Mouse (Mus musculus) limb, embryonic 15.5 days (tissue): ENCODE results near the gene Morn4. TPM values are rescaled to one million over a fixed set of nuclear protein-coding genes. Genes with fewer than 3 reads are reported as not detected.
"Not testable (repeated sequence)": the region's sequence is repeated elsewhere in the genome, so short reads cannot be mapped to it uniquely, and the experiment has no call there.

ENCODE experiments used
- ATAC-seq: fragments of 200-750 bp; cut with Nextera tagmentation; 2 replicates; pipeline ENCODE4 v1.8.0; 2017; ENCODE audit warnings: low read depth, moderate TSS enrichment; ENCODE audit not compliant: insufficient number of reproducible peaks, low FRiP score, low TSS enrichment
- H3K27ac ChIP-seq: fragments of 300-500 bp; sonication (generic); 2 replicates; pipeline ENCODE4 v1.5.1; 2015; ENCODE audit warnings: moderate library complexity, mild to moderate bottlenecking, inconsistent platforms
- H3K27me3 ChIP-seq: fragments of 300-500 bp; sonication (generic); 2 replicates; pipeline ENCODE4 v1.6.1; 2015; ENCODE audit warnings: inconsistent platforms
- H3K36me3 ChIP-seq: fragments of 300-500 bp; sonication (generic); 2 replicates; pipeline ENCODE4 v1.6.1; 2015; ENCODE audit warnings: inconsistent platforms
- H3K4me1 ChIP-seq: fragments of 300-500 bp; sonication (generic); 2 replicates; pipeline ENCODE4 v1.6.1; 2015; ENCODE audit warnings: inconsistent platforms
- H3K4me2 ChIP-seq: fragments of 300-500 bp; sonication (generic); 2 replicates; pipeline ENCODE4 v1.6.1; 2015; ENCODE audit warnings: mild to moderate bottlenecking, inconsistent platforms
- H3K4me3 ChIP-seq: fragments of 300-500 bp; sonication (generic); 2 replicates; pipeline ENCODE4 v1.5.1; 2015; ENCODE audit warnings: mild to moderate bottlenecking, inconsistent platforms
- H3K9ac ChIP-seq: fragments of 300-500 bp; sonication (generic); 2 replicates; pipeline ENCODE4 v1.6.1; 2015; ENCODE audit warnings: inconsistent platforms
- H3K9me3 ChIP-seq: fragments of 300-500 bp; sonication (generic); 2 replicates; pipeline ENCODE4 v1.6.1; 2016; ENCODE audit warnings: inconsistent platforms
- WGBS: fragments of 180-500 bp; shearing (Covaris S2); methylation state at CpG from one replicate; pipeline ENCODE4 v1.1.7; 2015; 5-methylcytosine and 5-hydroxymethylcytosine counted together
- polyA plus RNA-seq: library from polyadenylated mRNA; unstranded; fragments of >200 nt; fragmentation: Nextera tagmentation; extraction: Ambion mirVana; gene quantifications from 2 replicates; pipeline ENCODE4 v1.2.1, GENCODE M21; 2015

Morn4 gene
- polyA plus RNA-seq, 1 experiment from 2014 or later: 17.9 TPM

GRCm38 (mm10) chr19:42120451-42120850, 34.3 kb upstream of the Morn4 start:
- Histone ChIP-seq H3K9ac (no peak overlapping the region), H3K36me3 (peaks cover 92% of the 10 kb centered on the region), H3K27me3 (no peaks in the 10 kb centered on the region), H3K4me3 (no peak overlapping the region), H3K9me3 (no peaks in the 10 kb centered on the region), H3K27ac (no peak overlapping the region), H3K4me2 (no peak overlapping the region), H3K4me1 (no peaks in the 10 kb centered on the region)
- ATAC-seq: no peak
- 85% methylated on average over 8 of the region's 8 CpGs for WGBS

GRCm38 (mm10) chr19:42118596-42118995, 32.4 kb upstream of the Morn4 start:
- no peak overlapping the region for H3K9ac ChIP-seq
- H3K4me2 ChIP-seq: no peak overlapping the region
- H3K27ac ChIP-seq: no peak overlapping the region
- H3K27me3 ChIP-seq: no peaks in the 10 kb centered on the region
- 89% methylated on average over 5 of the region's 5 CpGs for WGBS
- H3K4me3 ChIP-seq: no peak overlapping the region
- no peaks in the 10 kb centered on the region for H3K4me1 ChIP-seq
- no peaks in the 10 kb centered on the region for H3K9me3 ChIP-seq
- peaks cover 89% of the 10 kb centered on the region for H3K36me3 ChIP-seq
- no peak for ATAC-seq

GRCm38 (mm10) chr19:42118142-42118541, 32.0 kb upstream of the Morn4 start:
- Histone ChIP-seq H3K4me3 (no peak overlapping the region), H3K9ac (no peak overlapping the region), H3K27ac (no peak overlapping the region), H3K4me1 (no peaks in the 10 kb centered on the region), H3K9me3 (no peaks in the 10 kb centered on the region), H3K4me2 (no peak overlapping the region), H3K27me3 (no peaks in the 10 kb centered on the region), H3K36me3 (peaks cover 89% of the 10 kb centered on the region)
- 91% methylated on average over 9 of the region's 9 CpGs for WGBS
- ATAC-seq: no peak

- H3K9me3 ChIP-seq: no peaks in the 10 kb centered on the region
- no peak for ATAC-seq
- H3K36me3 ChIP-seq: peaks cover 71% of the 10 kb centered on the region
- no peak overlapping the region for H3K9ac ChIP-seq
- WGBS: 86% methylated on average over 4 of the region's 4 CpGs
- no peak overlapping the region for H3K4me2 ChIP-seq
- H3K4me1 ChIP-seq: no peaks in the 10 kb centered on the region
- H3K27ac ChIP-seq: no peak overlapping the region
- no peak overlapping the region for H3K4me3 ChIP-seq
- H3K27me3 ChIP-seq: no peaks in the 10 kb centered on the region
Observed at GRCm38 (mm10) chr19:42115783-42116335, 29.7 kb upstream of the Morn4 start.

- H3K4me3 ChIP-seq: no peak overlapping the region
- no peak overlapping the region for H3K9ac ChIP-seq
- no peaks in the 10 kb centered on the region for H3K27me3 ChIP-seq
- ATAC-seq: no peak
- no peak overlapping the region for H3K4me2 ChIP-seq
- no peak overlapping the region for H3K27ac ChIP-seq
- peaks cover 56% of the 10 kb centered on the region for H3K36me3 ChIP-seq
- no peaks in the 10 kb centered on the region for H3K9me3 ChIP-seq
- H3K4me1 ChIP-seq: no peaks in the 10 kb centered on the region
- WGBS: 95% methylated on average over 9 of the region's 9 CpGs
Observed at GRCm38 (mm10) chr19:42104681-42105080, 18.5 kb upstream of the Morn4 start.

- 0 out of 2 replicates have a peak, but pooled peaks cover under 1% of the 10 kb centered on the region for H3K4me1 ChIP-seq
- no peaks in the 10 kb centered on the region for H3K9me3 ChIP-seq
- no peaks in the 10 kb centered on the region for H3K27me3 ChIP-seq
- WGBS: 79% methylated on average over 3 of the region's 3 CpGs
- no peak overlapping the region for H3K4me2 ChIP-seq
- H3K9ac ChIP-seq: no peak overlapping the region
- H3K36me3 ChIP-seq: peaks cover 41% of the 10 kb centered on the region
- no peak for ATAC-seq
- no peak overlapping the region for H3K27ac ChIP-seq
- H3K4me3 ChIP-seq: no peak overlapping the region
Observed at GRCm38 (mm10) chr19:42099406-42099805, 13.2 kb upstream of the Morn4 start.

- H3K36me3 ChIP-seq: peaks cover 5% of the 10 kb centered on the region; the same call in 1 of the 2 replicates
- H3K27ac ChIP-seq: peak overlapping the region; percentile 94
- ATAC-seq: peak; percentile 52
- peak overlapping the region; percentile 96 for H3K4me3 ChIP-seq
- WGBS: under 1% methylated on average over 52 of the region's 52 CpGs
- no peaks in the 10 kb centered on the region for H3K9me3 ChIP-seq
- peak overlapping the region; percentile 87 for H3K9ac ChIP-seq
- H3K27me3 ChIP-seq: no peaks in the 10 kb centered on the region
- H3K4me1 ChIP-seq: peaks cover 29% of the 10 kb centered on the region
- H3K4me2 ChIP-seq: peak overlapping the region; percentile 70
Observed at GRCm38 (mm10) chr19:42090637-42091141, 4.5 kb upstream of the Morn4 start.

GRCm38 (mm10) chr19:42089748-42090595, 3.8 kb upstream of the Morn4 start, which contains the start of gene Pi4k2a:
Gene Pi4k2a, plus strand, starts transcription at chr19:42090470.
- H3K4me2 ChIP-seq: peak within 1 kb of the TSS; percentile 70
- peak; percentile 100 for ATAC-seq
- H3K27me3 ChIP-seq: no peaks in the 10 kb centered on the region
- H3K9me3 ChIP-seq: no peaks in the 10 kb centered on the region
- no peaks in the 10 kb centered on the region for H3K36me3 ChIP-seq
- peak within 1 kb of the TSS; percentile 96 for H3K4me3 ChIP-seq
- H3K27ac ChIP-seq: peak within 1 kb of the TSS; percentile 94
- WGBS: under 1% methylated on average over 55 of the region's 55 CpGs
- H3K4me1 ChIP-seq: peaks cover 32% of the 10 kb centered on the region
- H3K9ac ChIP-seq: peak within 1 kb of the TSS; percentile 87

- H3K36me3 ChIP-seq: no peaks in the 10 kb centered on the region
- ATAC-seq: no peak
- H3K4me2 ChIP-seq: peak overlapping the region; percentile 64
- peaks cover 29% of the 10 kb centered on the region for H3K4me1 ChIP-seq
- H3K9ac ChIP-seq: no peak overlapping the region
- no peaks in the 10 kb centered on the region for H3K9me3 ChIP-seq
- peak overlapping the region; percentile 84 for H3K27ac ChIP-seq
- no peaks in the 10 kb centered on the region for H3K27me3 ChIP-seq
- 14% methylated on average over 14 of the region's 14 CpGs for WGBS
- H3K4me3 ChIP-seq: peak overlapping the region; percentile 96
Observed at GRCm38 (mm10) chr19:42089103-42089747, 3.1 kb upstream of the Morn4 start.

GRCm38 (mm10) chr19:42085690-42086089, 467 bp downstream of the Morn4 start:
- Histone ChIP-seq H3K4me3 (peak overlapping the region; percentile 70), H3K4me2 (peak overlapping the region; percentile 86), H3K27ac (peak overlapping the region; percentile 44; the same call in 1 of the 2 replicates), H3K36me3 (no peaks in the 10 kb centered on the region), H3K9ac (peak overlapping the region; percentile 58), H3K4me1 (peaks cover 20% of the 10 kb centered on the region), H3K9me3 (no peaks in the 10 kb centered on the region), H3K27me3 (no peaks in the 10 kb centered on the region)
- no peak for ATAC-seq
- WGBS: 9% methylated on average over 10 of the region's 10 CpGs

- WGBS: 93% methylated on average over 5 of the region's 5 CpGs
- not testable (repeated sequence) for ATAC-seq, H3K9me3 ChIP-seq, H3K4me2 ChIP-seq, H3K27me3 ChIP-seq, H3K27ac ChIP-seq, H3K4me3 ChIP-seq, H3K36me3 ChIP-seq, H3K9ac ChIP-seq
- H3K4me1 ChIP-seq: peaks cover 11% of the 10 kb centered on the region
Observed at GRCm38 (mm10) chr19:42081613-42082012, 4.5 kb downstream of the Morn4 start.

GRCm38 (mm10) chr19:42080469-42080868, 5.7 kb downstream of the Morn4 start:
- Histone ChIP-seq H3K36me3 (peaks cover 3% of the 10 kb centered on the region; the same call in 1 of the 2 replicates), H3K27ac (no peak overlapping the region), H3K27me3 (no peaks in the 10 kb centered on the region), H3K4me1 (peaks cover under 1% of the 10 kb centered on the region), H3K4me2 (no peak overlapping the region), H3K4me3 (no peak overlapping the region), H3K9ac (no peak overlapping the region), H3K9me3 (no peaks in the 10 kb centered on the region)
- no peak for ATAC-seq
- WGBS: 83% methylated on average over 11 of the region's 11 CpGs
